9 mouse cellular contexts compared by ENCODE assay signal in the genomic region with DNA sequence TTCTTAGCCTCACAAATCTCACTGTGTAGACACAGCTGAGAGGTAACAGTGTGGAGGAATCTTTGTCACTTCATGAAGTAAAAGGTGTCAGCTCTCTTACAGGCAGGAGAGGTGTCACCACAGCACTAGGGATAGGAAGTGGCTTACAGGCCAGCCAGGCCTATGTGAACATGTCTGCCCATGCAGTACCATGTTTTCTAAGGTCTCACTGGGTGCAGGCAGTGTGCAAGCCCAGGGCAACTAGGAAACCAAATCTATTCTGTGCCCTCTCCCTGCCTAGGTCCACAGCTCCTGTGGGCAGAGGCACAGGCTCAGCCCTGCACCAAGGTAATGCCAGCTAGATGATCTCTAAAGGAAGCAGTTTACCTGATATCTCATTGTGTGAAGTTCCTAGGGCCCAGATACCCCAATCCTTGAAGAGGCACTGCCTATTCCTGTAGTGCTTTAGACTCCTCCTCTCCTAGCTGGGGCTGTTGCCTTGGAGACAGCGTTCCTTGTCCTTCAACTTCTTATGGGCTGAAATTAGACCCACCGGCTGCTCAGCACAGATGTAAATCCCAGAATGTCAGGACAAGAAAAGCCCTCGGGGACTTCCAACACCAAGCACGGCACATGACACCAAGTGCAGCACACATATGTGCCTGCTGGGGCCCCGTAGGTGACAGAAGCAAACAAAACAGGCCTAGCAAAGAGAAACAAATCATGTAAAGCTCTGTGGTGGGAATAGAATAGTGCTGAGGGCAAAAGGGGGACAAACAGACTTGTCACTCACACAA. TPM values are rescaled to one million over a fixed set of nuclear protein-coding genes. Genes with fewer than 3 reads are reported as not detected.
DNase-seq lines count a peak whose midpoint lies in the region; ATAC-seq and TF ChIP-seq lines count a peak whose summit lies in the region.
"Had no signal": no experiment of that assay in that cellular context is flagged by ENCODE, and none has a peak within 500 bp of the region (broad histone marks: within the 10 kb centered on the region; RNA-seq: fewer than 3 reads in every experiment).

No protein-coding gene starts in this region.

- H3K9me3 ChIP-seq in kidney, embryonic 14.5 days (ENCODE audit: control insufficient read depth, low read length): no peaks in the 10 kb centered on the region
- no peaks in the 10 kb centered on the region for H3K9me3 ChIP-seq in forebrain, postnatal 0 days (ENCODE audit: low read length)
- H3K9me3 ChIP-seq: G1E had no signal

- H3K4me1 ChIP-seq in kidney, embryonic 14.5 days (ENCODE audit: control insufficient read depth, insufficient read depth, low read length): no peaks in the 10 kb centered on the region
- peaks cover 17% of the 10 kb centered on the region for H3K4me1 ChIP-seq in forebrain, postnatal 0 days (ENCODE audit: insufficient read depth)
- no peaks in the 10 kb centered on the region for H3K4me1 ChIP-seq in thymus, adult 2 months (replicated peaks; ENCODE audit: control insufficient read depth, insufficient read depth, low read length)

- H3K27ac ChIP-seq in kidney, embryonic 14.5 days (ENCODE audit: low read depth, low read length): no peak overlapping the region
- no peak overlapping the region for H3K27ac ChIP-seq in forebrain, postnatal 0 days (ENCODE audit: low read depth, low read length)
- peak overlapping the region; percentile 65 for H3K27ac ChIP-seq in left cerebral cortex, adult 2 months
- no peak overlapping the region for H3K27ac ChIP-seq in thymus, adult 2 months (ENCODE audit: control insufficient read depth, insufficient read depth, low read length)

- no peak overlapping the region for H3K4me2 ChIP-seq in kidney, embryonic 14.5 days (replicated peaks; ENCODE audit: low read depth, low read length)
- no peak overlapping the region for H3K4me2 ChIP-seq in forebrain, postnatal 0 days (ENCODE audit: low read depth)

- intact Hi-C loops in left cerebral cortex, adult 2 months (cut with DNase I): no loop called here

- no peaks in the 10 kb centered on the region for H3K36me3 ChIP-seq in kidney, embryonic 14.5 days (ENCODE audit: control insufficient read depth, insufficient read depth, low read length)
- H3K36me3 ChIP-seq in forebrain, postnatal 0 days (ENCODE audit: insufficient read depth): no peaks in the 10 kb centered on the region
- no peaks in the 10 kb centered on the region for H3K36me3 ChIP-seq in thymus, adult 2 months (ENCODE audit: control insufficient read depth, insufficient read depth, low read length)

- no peak for TF ChIP-seq POLR2A in thymus, adult 2 months (IDR thresholded peaks at IDR 0.05; ENCODE audit: control insufficient read depth, extremely low read depth, insufficient read depth, low read length, poor library complexity)

- WGBS in kidney, embryonic 14.5 days: 10% methylated on average over 5 of the region's 5 CpGs
- 10% methylated on average over 5 of the region's 5 CpGs for WGBS in forebrain, postnatal 0 days
- 89% methylated on average over 5 of the region's 5 CpGs for WGBS in thymus, adult 2 months

- ATAC-seq in kidney, embryonic 14.5 days (ENCODE audit: low FRiP score, low TSS enrichment): peak; percentile 81; the same call in 1 of the 2 replicates
- ATAC-seq in forebrain, postnatal 0 days: peak; percentile 93

- no peak overlapping the region for H3K9ac ChIP-seq in kidney, embryonic 14.5 days (ENCODE audit: low read depth, low read length)
- no peak overlapping the region for H3K9ac ChIP-seq in forebrain, postnatal 0 days

- no peaks in the 10 kb centered on the region for H3K27me3 ChIP-seq in kidney, embryonic 14.5 days (ENCODE audit: control insufficient read depth, insufficient read depth, low read length)
- no peaks in the 10 kb centered on the region for H3K27me3 ChIP-seq in forebrain, postnatal 0 days (ENCODE audit: insufficient read depth, low read length)
- no peaks in the 10 kb centered on the region for H3K27me3 ChIP-seq in thymus, adult 2 months (ENCODE audit: control insufficient read depth, insufficient read depth, low read length)

- no peak for DNase-seq in kidney, postnatal 14 days
- DNase-seq in forebrain, postnatal 0 days: peak; percentile 68
- DNase-seq in left cerebral cortex, adult 2 months (ENCODE audit: extremely low spot score in 1 of 2, low spot score in 2 of 2): peak; percentile 32 to 41
- DNase-seq in right cerebral cortex, adult 2 months (ENCODE audit: low spot score in 2 of 2): peak; percentile 61 to 74
- no peak for DNase-seq in thymus, adult 2 months
- DNase-seq in spleen, adult 18-20 months: no peak
- no peak for DNase-seq in spleen, postnatal 14 days (ENCODE audit: low spot score in 2 of 2)

- H3K4me3 ChIP-seq in kidney, embryonic 14.5 days (ENCODE audit: low read length): no peak overlapping the region
- no peak overlapping the region for H3K4me3 ChIP-seq in forebrain, postnatal 0 days (ENCODE audit: low read depth, low read length)
- no peak overlapping the region for H3K4me3 ChIP-seq in left cerebral cortex, adult 2 months
- no peak overlapping the region for H3K4me3 ChIP-seq in thymus, adult 2 months (ENCODE audit: control insufficient read depth, insufficient read depth, low read length)

- no peak for TF ChIP-seq CTCF in forebrain, postnatal 0 days (IDR thresholded peaks at IDR 0.05; ENCODE audit: low read depth)
- TF ChIP-seq CTCF in left cerebral cortex, adult 2 months (IDR thresholded peaks at IDR 0.05): no peak
- TF ChIP-seq CTCF in thymus, adult 2 months (IDR thresholded peaks at IDR 0.05; ENCODE audit: borderline replicate concordance, control insufficient read depth, extremely low read depth, insufficient read depth, low read length, poor library complexity): no peak

RNA-seq across cellular contexts. Expression of gene Chchd6, which starts 10.6 kb away (rescaled TPM):
- 69.0 and 77.1 TPM in 2 replicates for polyA plus RNA-seq in kidney, embryonic 14.5 days (2014; fragmentation: Nextera tagmentation; extraction: Ambion mirVana)
- 159 and 199 TPM in 2 replicates for total RNA-seq in forebrain, postnatal 0 days (2014; rRNA removed)
- 210 and 211 TPM in 2 replicates for polyA plus RNA-seq in forebrain, postnatal 0 days (2015; fragmentation: Nextera tagmentation; extraction: Ambion mirVana)
- 10 to 100 TPM; 75.9 to 79.0 TPM for total RNA-seq in left cerebral cortex, adult 2 months (2021)
- 43.7 and 47.9 TPM in 2 replicates for polyA plus RNA-seq in thymus, adult 2 months (2012; rRNA removed)

RNA-seq across cellular contexts. Expression of gene Txnrd3, which starts 59.0 kb away (rescaled TPM):
- polyA plus RNA-seq in kidney, embryonic 14.5 days (2014; fragmentation: Nextera tagmentation; extraction: Ambion mirVana): 16.0 and 21.0 TPM in 2 replicates
- 21.2 and 24.2 TPM in 2 replicates for total RNA-seq in forebrain, postnatal 0 days (2014; rRNA removed)
- polyA plus RNA-seq in forebrain, postnatal 0 days (2015; fragmentation: Nextera tagmentation; extraction: Ambion mirVana): 20.1 and 21.4 TPM in 2 replicates
- 1 to 10 TPM; 3.6 to 4.4 TPM for total RNA-seq in left cerebral cortex, adult 2 months (2021)
- 8.8 and 10.2 TPM in 2 replicates for polyA plus RNA-seq in thymus, adult 2 months (2012; rRNA removed)

Comparison
In these comparisons a context has a peak if more than half of its experiments do, and no peak if none do; other contexts are left out.
1. DNase-seq: peak in forebrain, postnatal 0 days (single experiment), left cerebral cortex, adult 2 months (2 of 2) and right cerebral cortex, adult 2 months (2 of 2); none in kidney, postnatal 14 days (single experiment), thymus, adult 2 months (single experiment), spleen, adult 18-20 months (0 of 2) and spleen, postnatal 14 days (0 of 2).